Mouse (Mus musculus): ENCODE measurements around the gene 2900011O08Rik.
"Not testable (repeated sequence)": the region's sequence is repeated elsewhere in the genome, so short reads cannot be mapped to it uniquely, and the experiment has no call there.

Gene 2900011O08Rik

GRCm38 (mm10) chr16:13986574-13987478 is at the start of gene 2900011O08Rik, which contains the start of gene Ifitm7:
TSS of gene 2900011O08Rik (plus strand) at chr16:13986604.
TSS of gene Ifitm7 (minus strand) at chr16:13986888.
- peak; percentile 62 for DNase-seq (ENCODE audit: low spot score)

- DNase-seq (ENCODE audit: low spot score) = peak; percentile 73
Observed at GRCm38 (mm10) chr16:13940139-13940846, 46.1 kb upstream of the 2900011O08Rik start.

- peak; percentile 5 for DNase-seq (ENCODE audit: low spot score)
Observed at GRCm38 (mm10) chr16:13940847-13941395, 45.5 kb upstream of the 2900011O08Rik start.

- DNase-seq (ENCODE audit: low spot score) = no peak
Observed at GRCm38 (mm10) chr16:13944178-13944577, 42.2 kb upstream of the 2900011O08Rik start.

GRCm38 (mm10) chr16:13944752-13945151 is 41.7 kb upstream of the 2900011O08Rik start:
- DNase-seq (ENCODE audit: low spot score) = no peak

- DNase-seq (ENCODE audit: low spot score) = no peak
Observed at GRCm38 (mm10) chr16:13945153-13945552, 41.3 kb upstream of the 2900011O08Rik start.

GRCm38 (mm10) chr16:13946306-13946705 is 40.1 kb upstream of the 2900011O08Rik start:
- no peak for DNase-seq (ENCODE audit: low spot score)

GRCm38 (mm10) chr16:13951245-13951644 is 35.2 kb upstream of the 2900011O08Rik start:
- no peak for DNase-seq (ENCODE audit: low spot score)

GRCm38 (mm10) chr16:13962053-13962452 is 24.4 kb upstream of the 2900011O08Rik start:
- DNase-seq (ENCODE audit: low spot score) = no peak

- DNase-seq (ENCODE audit: low spot score) = no peak
Observed at GRCm38 (mm10) chr16:13969096-13969495, 17.3 kb upstream of the 2900011O08Rik start.

- DNase-seq (ENCODE audit: low spot score) = no peak
Observed at GRCm38 (mm10) chr16:13972051-13972450, 14.4 kb upstream of the 2900011O08Rik start.

- not testable (repeated sequence) for DNase-seq (ENCODE audit: low spot score)
Observed at GRCm38 (mm10) chr16:13976358-13976896, 10.0 kb upstream of the 2900011O08Rik start.

- DNase-seq (ENCODE audit: low spot score) = not testable (repeated sequence)
Observed at GRCm38 (mm10) chr16:13977026-13977425, 9.4 kb upstream of the 2900011O08Rik start.

- not testable (repeated sequence) for DNase-seq (ENCODE audit: low spot score)
Observed at GRCm38 (mm10) chr16:13981726-13982125, 4.7 kb upstream of the 2900011O08Rik start.

- no peak for DNase-seq (ENCODE audit: low spot score)
Observed at GRCm38 (mm10) chr16:13983161-13983560, 3.2 kb upstream of the 2900011O08Rik start.

- DNase-seq (ENCODE audit: low spot score) = no peak
Observed at GRCm38 (mm10) chr16:13986197-13986573, 219 bp upstream of the 2900011O08Rik start.

GRCm38 (mm10) chr16:13992518-13993248 is 6.3 kb downstream of the 2900011O08Rik start:
- no peak for DNase-seq (ENCODE audit: low spot score)

- DNase-seq (ENCODE audit: low spot score) = no peak
Observed at GRCm38 (mm10) chr16:13994076-13994475, 7.7 kb downstream of the 2900011O08Rik start.

- DNase-seq (ENCODE audit: low spot score) = no peak
Observed at GRCm38 (mm10) chr16:13994502-13994901, 8.1 kb downstream of the 2900011O08Rik start.

- DNase-seq (ENCODE audit: low spot score) = no peak
Observed at GRCm38 (mm10) chr16:14003386-14004130, 17.2 kb downstream of the 2900011O08Rik start.

- peak; percentile 12 for DNase-seq (ENCODE audit: low spot score)
Observed at GRCm38 (mm10) chr16:14004170-14004569, 17.8 kb downstream of the 2900011O08Rik start.
